Mouse (Mus musculus) heart, postnatal 14 days (tissue): ENCODE results near the gene Baz2a. TPM values are rescaled to one million over a fixed set of nuclear protein-coding genes. Genes with fewer than 3 reads are reported as not detected.
A peak's percentile ranks its signal among the peaks of the same experiment; 100 is the strongest.
"Not testable (repeated sequence)": the region's sequence is repeated elsewhere in the genome, so short reads cannot be mapped to it uniquely, and the experiment has no call there.

Experiments used
- DNase-seq, 2 experiments: peaks; one replicate each; pipeline ENCODE4 v3.0.0; 2021 to 2022
- intact Hi-C: fragments of 180-260 bp; cut with DNase I; formaldehyde crosslinking; loops from one replicate; pipeline ENCODE4 v1.15.1; 2025
- long read RNA-seq, 2 experiments: library from polyadenylated mRNA; stranded (forward); transcript quantifications; one replicate each; pipeline ENCODE4 v2.0.0; 2021
- total RNA-seq, 2 experiments: library from RNA; stranded (reverse); gene quantifications; 2 replicates each; pipeline ENCODE4 v1.2.3; 2021

The Baz2a gene
- total RNA-seq, result 10 to 100 TPM; 27.2 to 27.4 TPM
- long read RNA-seq, experiment 1, partial matches to known transcripts, result 4 of 8 reads
- long read RNA-seq, experiment 1, other reads (novel, unspliced or antisense), result 4 of 8 reads
- long read RNA-seq, experiment 2, partial matches to known transcripts, result 1 of 3 reads
- long read RNA-seq, experiment 2, other reads (novel, unspliced or antisense), result 2 of 3 reads

GRCm38 (mm10) chr10:128091564-128092505 lies at the start of gene Baz2a:
Gene Baz2a, plus strand, starts transcription at chr10:128091577.
- intact Hi-C loops, result loop anchor here (2.0 kb wide), 1 partner anchor 95 kb away; no protein-coding TSS in a partner anchor

GRCm38 (mm10) chr10:128041636-128042035 lies 49.7 kb upstream of the Baz2a start:
- intact Hi-C loops, result loop anchor here (2.0 kb wide), 1 partner anchor 15 kb away; no protein-coding TSS in a partner anchor
- DNase-seq, result no peak

More at GRCm38 (mm10) chr10:128091564-128092505, at the start of gene Baz2a:
- peak; percentile 58 to 59 for DNase-seq

DNA sequence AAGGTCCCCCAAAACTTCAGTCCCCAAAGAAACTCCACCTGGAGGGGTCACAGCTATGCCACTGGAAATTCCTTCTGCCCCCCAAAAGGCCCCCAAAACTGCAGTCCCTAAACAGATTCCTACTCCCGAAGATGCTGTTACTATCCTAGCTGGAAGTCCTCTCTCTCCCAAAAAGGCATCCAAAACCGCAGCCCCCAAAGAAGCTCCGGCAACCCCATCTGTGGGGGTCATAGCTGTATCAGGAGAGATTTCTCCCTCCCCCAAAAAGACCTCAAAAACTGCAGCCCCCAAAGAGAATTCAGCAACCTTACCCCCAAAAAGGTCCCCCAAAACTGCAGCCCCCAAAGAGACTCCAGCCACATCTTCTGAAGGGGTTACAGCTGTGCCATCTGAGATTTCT lies 48.9 kb upstream of the Baz2a start:
- intact Hi-C loops, result no loop called here
- no peak for DNase-seq

- intact Hi-C loops, result no loop called here
These were observed 48.1 kb upstream of the Baz2a start for GRCm38 (mm10) chr10:128043041-128043835.

GRCm38 (mm10) chr10:128048157-128048556 lies 43.2 kb upstream of the Baz2a start:
- DNase-seq, result no peak
- intact Hi-C loops, result no loop called here

More at GRCm38 (mm10) chr10:128043041-128043835, 48.1 kb upstream of the Baz2a start:
- DNase-seq, result no peak

- intact Hi-C loops, result no loop called here
These were observed 41.6 kb upstream of the Baz2a start for GRCm38 (mm10) chr10:128049741-128050140.

GRCm38 (mm10) chr10:128050355-128050754 lies 41.0 kb upstream of the Baz2a start:
- DNase-seq, result no peak
- intact Hi-C loops, result no loop called here

More at GRCm38 (mm10) chr10:128049741-128050140, 41.6 kb upstream of the Baz2a start:
- no peak for DNase-seq

- no peak for DNase-seq
- intact Hi-C loops, result no loop called here
These were observed 39.8 kb upstream of the Baz2a start for GRCm38 (mm10) chr10:128051589-128051988.

DNA sequence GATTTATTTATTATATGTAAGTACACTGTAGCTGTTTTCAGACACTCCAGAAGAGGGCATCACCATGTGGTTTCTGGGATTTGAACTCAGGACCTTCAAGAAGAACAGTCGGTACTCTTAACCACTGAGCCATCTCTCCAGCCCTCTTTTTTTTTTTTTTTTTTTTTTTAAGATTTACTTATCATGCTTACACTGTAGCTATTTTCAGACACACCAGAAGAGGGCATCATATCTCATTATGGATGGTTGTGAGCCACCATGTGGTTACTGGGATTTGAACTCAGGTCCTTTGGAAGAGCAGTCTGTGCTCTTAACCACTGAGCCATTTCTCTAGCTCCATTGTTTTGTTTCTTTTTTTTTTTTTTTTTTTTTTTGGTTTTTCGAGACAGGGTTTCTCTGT lies 39.2 kb upstream of the Baz2a start:
- intact Hi-C loops, DNase-seq: not testable (repeated sequence)

DNA sequence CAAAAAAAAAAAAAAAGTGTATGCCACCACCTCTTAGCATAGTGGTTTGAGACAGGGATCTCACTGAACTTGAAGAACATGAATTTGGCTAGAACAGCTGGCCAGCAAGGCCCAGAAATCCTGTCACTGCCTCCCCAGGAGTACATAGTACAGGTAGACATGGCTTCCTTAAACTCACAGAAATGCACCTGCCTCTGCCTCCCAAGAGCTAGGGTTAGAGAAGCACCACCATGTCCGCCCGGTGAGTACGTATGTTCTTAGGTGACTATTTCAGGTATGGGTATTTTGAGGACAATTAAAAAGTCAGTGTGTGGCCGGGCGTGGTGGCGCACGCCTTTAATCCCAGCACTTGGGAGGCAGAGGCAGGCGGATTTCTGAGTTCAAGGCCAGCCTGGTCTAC lies 38.4 kb upstream of the Baz2a start:
- intact Hi-C loops, result no loop called here
- DNase-seq, result no peak

GRCm38 (mm10) chr10:128058184-128058583 lies 33.2 kb upstream of the Baz2a start:
- DNase-seq, result no peak
- intact Hi-C loops, result no loop called here

GRCm38 (mm10) chr10:128058601-128059151 lies 32.7 kb upstream of the Baz2a start, which contains the start of gene Ptges3:
Gene Ptges3, plus strand, starts transcription at chr10:128058954.
- peak; percentile 98 to 99 for DNase-seq
- intact Hi-C loops, result no loop called here

GRCm38 (mm10) chr10:128059207-128059981 lies 32.0 kb upstream of the Baz2a start:
- intact Hi-C loops, result no loop called here
- peak; percentile 53 to 59 for DNase-seq

- DNase-seq, result no peak
- intact Hi-C loops, result no loop called here
These were observed 30.3 kb upstream of the Baz2a start for GRCm38 (mm10) chr10:128061109-128061508.

GRCm38 (mm10) chr10:128062221-128062989 lies 29.0 kb upstream of the Baz2a start:
- no peak for DNase-seq
- intact Hi-C loops, result no loop called here

DNA sequence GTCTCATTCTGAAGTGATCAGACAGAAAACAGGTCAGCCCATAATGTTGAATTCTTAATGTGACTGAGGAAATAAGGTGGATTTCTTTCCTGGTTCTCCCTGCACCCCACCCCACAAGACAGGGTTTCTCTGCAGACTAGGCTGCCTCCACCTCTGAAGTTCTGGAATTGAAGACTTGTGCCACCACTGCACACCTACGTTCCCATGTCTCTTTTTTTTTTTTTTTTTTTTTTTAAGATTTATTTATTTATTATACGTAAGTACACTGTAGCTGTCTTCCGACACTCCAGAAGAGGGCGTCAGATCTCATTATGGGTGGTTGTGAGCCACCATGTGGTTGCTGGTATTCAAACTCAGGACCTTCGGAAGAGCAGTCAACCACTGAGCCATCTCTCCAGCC lies 25.3 kb upstream of the Baz2a start:
- intact Hi-C loops, result no loop called here
- no peak for DNase-seq

- intact Hi-C loops, result no loop called here
- DNase-seq, result peak in 1 of 2 experiments; percentile 23
These were observed 22.2 kb upstream of the Baz2a start for GRCm38 (mm10) chr10:128069201-128069600.

GRCm38 (mm10) chr10:128070432-128070831 lies 20.9 kb upstream of the Baz2a start:
- DNase-seq, intact Hi-C loops: not testable (repeated sequence)

DNA sequence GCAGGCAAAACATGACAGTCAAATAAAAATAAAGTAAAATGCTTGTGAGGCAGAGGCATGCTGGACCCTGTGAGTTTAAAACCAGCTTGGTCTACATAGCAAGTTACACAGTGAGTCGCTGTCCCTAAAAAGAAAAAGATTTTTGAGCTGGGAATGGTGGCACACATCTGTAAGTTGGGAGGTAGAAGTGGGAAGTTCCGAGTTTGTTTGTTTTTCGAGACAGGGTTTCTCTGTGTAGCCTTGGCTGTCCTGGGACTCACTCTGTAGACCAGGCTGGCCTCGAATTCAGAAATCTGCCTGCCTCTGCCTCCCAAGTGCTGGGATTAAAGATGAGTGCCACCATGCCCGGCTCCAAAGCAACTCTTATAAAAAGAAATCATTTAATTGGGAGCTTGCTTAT lies 13.1 kb upstream of the Baz2a start:
- not testable (repeated sequence) for DNase-seq
- intact Hi-C loops, result loop anchor here (2.0 kb wide), 1 partner anchor 13 kb away; no protein-coding TSS in a partner anchor
